Mouse (Mus musculus): ENCODE measurements around the gene Hnf4a. TPM values are rescaled to one million over a fixed set of nuclear protein-coding genes. Genes with fewer than 3 reads are reported as not detected.

The Hnf4a gene
- polyA plus RNA-seq, 1 experiment from 2014 or later, result 0.77 TPM

- WGBS, result 82% methylated on average over 2 of the region's 2 CpGs
- Histone ChIP-seq H3K4me2 (ENCODE audit: low read depth, low read length) (no peak overlapping the region), H3K9me3 (replicated peaks; ENCODE audit: control insufficient read depth, low read length) (no peaks in the 10 kb centered on the region), H3K9ac (ENCODE audit: low read length) (no peak overlapping the region), H3K36me3 (ENCODE audit: control insufficient read depth, insufficient read depth) (no peaks in the 10 kb centered on the region), H3K27ac (ENCODE audit: low read length) (no peak overlapping the region), H3K4me3 (ENCODE audit: low read length) (no peak overlapping the region), H3K27me3 (ENCODE audit: control insufficient read depth, insufficient read depth, low read length) (peaks cover 9% of the 10 kb centered on the region), H3K4me1 (ENCODE audit: control insufficient read depth, insufficient read depth, low read length) (no peaks in the 10 kb centered on the region)
- no peak for ATAC-seq (replicated peaks; ENCODE audit: extremely low read depth, insufficient read depth, low FRiP score)
These were observed 31.8 kb downstream of the Hnf4a start for GRCm38 (mm10) chr2:163538410-163538809.

- Histone ChIP-seq H3K4me1 (ENCODE audit: control insufficient read depth, insufficient read depth, low read length) (no peaks in the 10 kb centered on the region), H3K4me3 (ENCODE audit: low read length) (no peak overlapping the region), H3K27ac (ENCODE audit: low read length) (no peak overlapping the region), H3K9me3 (replicated peaks; ENCODE audit: control insufficient read depth, low read length) (no peaks in the 10 kb centered on the region), H3K4me2 (ENCODE audit: low read depth, low read length) (no peak overlapping the region), H3K27me3 (ENCODE audit: control insufficient read depth, insufficient read depth, low read length) (peaks cover 8% of the 10 kb centered on the region), H3K9ac (ENCODE audit: low read length) (no peak overlapping the region), H3K36me3 (ENCODE audit: control insufficient read depth, insufficient read depth) (no peaks in the 10 kb centered on the region)
- no peak for ATAC-seq (replicated peaks; ENCODE audit: extremely low read depth, insufficient read depth, low FRiP score)
- 66% methylated on average over 13 of the region's 13 CpGs for WGBS
These were observed 32.9 kb downstream of the Hnf4a start for GRCm38 (mm10) chr2:163539321-163540040.

GRCm38 (mm10) chr2:163540231-163541117 is 33.9 kb downstream of the Hnf4a start:
- Histone ChIP-seq H3K27ac (ENCODE audit: low read length) (no peak overlapping the region), H3K9me3 (replicated peaks; ENCODE audit: control insufficient read depth, low read length) (no peaks in the 10 kb centered on the region), H3K4me1 (ENCODE audit: control insufficient read depth, insufficient read depth, low read length) (no peaks in the 10 kb centered on the region), H3K4me3 (ENCODE audit: low read length) (no peak overlapping the region), H3K9ac (ENCODE audit: low read length) (no peak overlapping the region), H3K4me2 (ENCODE audit: low read depth, low read length) (no peak overlapping the region), H3K36me3 (ENCODE audit: control insufficient read depth, insufficient read depth) (no peaks in the 10 kb centered on the region), H3K27me3 (ENCODE audit: control insufficient read depth, insufficient read depth, low read length) (peaks cover 8% of the 10 kb centered on the region)
- WGBS, result 58% methylated on average over 9 of the region's 9 CpGs
- no peak for ATAC-seq (replicated peaks; ENCODE audit: extremely low read depth, insufficient read depth, low FRiP score)

- 66% methylated on average over 10 of the region's 10 CpGs for WGBS
- 0 out of 2 replicates have a peak, but pooled peaks cover 2% of the 10 kb centered on the region for H3K27me3 ChIP-seq (ENCODE audit: control insufficient read depth, insufficient read depth, low read length)
- H3K4me3 ChIP-seq (ENCODE audit: low read length), result no peak overlapping the region
These were observed 35.1 kb downstream of the Hnf4a start for GRCm38 (mm10) chr2:163541568-163542182.

GRCm38 (mm10) chr2:163542674-163543073 is 36.1 kb downstream of the Hnf4a start:
- ATAC-seq (replicated peaks; ENCODE audit: extremely low read depth, insufficient read depth, low FRiP score), result no peak

More at GRCm38 (mm10) chr2:163541568-163542182, 35.1 kb downstream of the Hnf4a start:
- Histone ChIP-seq H3K9ac (ENCODE audit: low read length) (no peak overlapping the region), H3K4me2 (ENCODE audit: low read depth, low read length) (no peak overlapping the region), H3K4me1 (ENCODE audit: control insufficient read depth, insufficient read depth, low read length) (no peaks in the 10 kb centered on the region), H3K36me3 (ENCODE audit: control insufficient read depth, insufficient read depth) (no peaks in the 10 kb centered on the region), H3K9me3 (replicated peaks; ENCODE audit: control insufficient read depth, low read length) (no peaks in the 10 kb centered on the region), H3K27ac (ENCODE audit: low read length) (no peak overlapping the region)
- no peak for ATAC-seq (replicated peaks; ENCODE audit: extremely low read depth, insufficient read depth, low FRiP score)

GRCm38 (mm10) chr2:163546623-163547318 is 40.2 kb downstream of the Hnf4a start:
- peaks cover 2% of the 10 kb centered on the region; the same call in 1 of the 2 replicates for H3K27me3 ChIP-seq (ENCODE audit: control insufficient read depth, insufficient read depth, low read length)

More at GRCm38 (mm10) chr2:163542674-163543073, 36.1 kb downstream of the Hnf4a start:
- Histone ChIP-seq H3K4me2 (ENCODE audit: low read depth, low read length) (no peak overlapping the region), H3K4me1 (ENCODE audit: control insufficient read depth, insufficient read depth, low read length) (no peaks in the 10 kb centered on the region), H3K4me3 (ENCODE audit: low read length) (no peak overlapping the region), H3K9me3 (replicated peaks; ENCODE audit: control insufficient read depth, low read length) (no peaks in the 10 kb centered on the region), H3K27me3 (ENCODE audit: control insufficient read depth, insufficient read depth, low read length) (0 out of 2 replicates have a peak, but pooled peaks cover 2% of the 10 kb centered on the region), H3K27ac (ENCODE audit: low read length) (no peak overlapping the region), H3K36me3 (ENCODE audit: control insufficient read depth, insufficient read depth) (no peaks in the 10 kb centered on the region), H3K9ac (ENCODE audit: low read length) (no peak overlapping the region)
- 84% methylated on average over 10 of the region's 10 CpGs for whole genome bisulfite sequencing

GRCm38 (mm10) chr2:163548822-163549221 is 42.2 kb downstream of the Hnf4a start:
- 63% methylated on average over 6 of the region's 6 CpGs for WGBS
- ATAC-seq (replicated peaks; ENCODE audit: extremely low read depth, insufficient read depth, low FRiP score), result no peak
- Histone ChIP-seq H3K4me3 (ENCODE audit: low read length) (no peak overlapping the region), H3K9me3 (replicated peaks; ENCODE audit: control insufficient read depth, low read length) (no peaks in the 10 kb centered on the region), H3K27ac (ENCODE audit: low read length) (no peak overlapping the region), H3K36me3 (ENCODE audit: control insufficient read depth, insufficient read depth) (no peaks in the 10 kb centered on the region), H3K4me1 (ENCODE audit: control insufficient read depth, insufficient read depth, low read length) (no peaks in the 10 kb centered on the region), H3K9ac (ENCODE audit: low read length) (no peak overlapping the region), H3K27me3 (ENCODE audit: control insufficient read depth, insufficient read depth, low read length) (peaks cover 4% of the 10 kb centered on the region; the same call in 1 of the 2 replicates), H3K4me2 (ENCODE audit: low read depth, low read length) (no peak overlapping the region)

More at GRCm38 (mm10) chr2:163546623-163547318, 40.2 kb downstream of the Hnf4a start:
- no peak overlapping the region for H3K4me2 ChIP-seq (ENCODE audit: low read depth, low read length)
- H3K9me3 ChIP-seq (replicated peaks; ENCODE audit: control insufficient read depth, low read length), result no peaks in the 10 kb centered on the region
- ATAC-seq (replicated peaks; ENCODE audit: extremely low read depth, insufficient read depth, low FRiP score), result no peak
- H3K36me3 ChIP-seq (ENCODE audit: control insufficient read depth, insufficient read depth), result no peaks in the 10 kb centered on the region
- H3K4me1 ChIP-seq (ENCODE audit: control insufficient read depth, insufficient read depth, low read length), result no peaks in the 10 kb centered on the region
- H3K9ac ChIP-seq (ENCODE audit: low read length), result no peak overlapping the region
- H3K4me3 ChIP-seq (ENCODE audit: low read length), result no peak overlapping the region
- WGBS, result 64% methylated on average over 14 of the region's 14 CpGs
- H3K27ac ChIP-seq (ENCODE audit: low read length), result no peak overlapping the region

GRCm38 (mm10) chr2:163549786-163550185 is 43.2 kb downstream of the Hnf4a start:
- no peak for ATAC-seq (replicated peaks; ENCODE audit: extremely low read depth, insufficient read depth, low FRiP score)
- WGBS, result 63% methylated on average over 6 of the region's 6 CpGs
- Histone ChIP-seq H3K9ac (ENCODE audit: low read length) (no peak overlapping the region), H3K36me3 (ENCODE audit: control insufficient read depth, insufficient read depth) (no peaks in the 10 kb centered on the region), H3K4me1 (ENCODE audit: control insufficient read depth, insufficient read depth, low read length) (no peaks in the 10 kb centered on the region), H3K27me3 (ENCODE audit: control insufficient read depth, insufficient read depth, low read length) (peaks cover 2% of the 10 kb centered on the region), H3K27ac (ENCODE audit: low read length) (no peak overlapping the region), H3K4me2 (ENCODE audit: low read depth, low read length) (no peak overlapping the region), H3K9me3 (replicated peaks; ENCODE audit: control insufficient read depth, low read length) (no peaks in the 10 kb centered on the region), H3K4me3 (ENCODE audit: low read length) (no peak overlapping the region)

All from heart, embryonic 16.5 days (tissue).